Mouse (Mus musculus) embryonic fibroblast, embryonic 13.5 days (primary cell): ENCODE measurements around the gene C1qtnf3.

Experiments used
- CTCF ChIP-seq: IDR thresholded peaks from 2 replicates; pipeline ENCODE4 v1.5.1; 2011; ENCODE audit warnings: mild to moderate bottlenecking, control low read depth, low read length, moderate library complexity, borderline replicate concordance; ENCODE audit not compliant: insufficient read depth
- POLR2A ChIP-seq: IDR thresholded peaks from 2 replicates; pipeline ENCODE4 v1.6.1; 2011; ENCODE audit warnings: low read depth, mild to moderate bottlenecking, control low read depth, low read length, moderate library complexity

DNA sequence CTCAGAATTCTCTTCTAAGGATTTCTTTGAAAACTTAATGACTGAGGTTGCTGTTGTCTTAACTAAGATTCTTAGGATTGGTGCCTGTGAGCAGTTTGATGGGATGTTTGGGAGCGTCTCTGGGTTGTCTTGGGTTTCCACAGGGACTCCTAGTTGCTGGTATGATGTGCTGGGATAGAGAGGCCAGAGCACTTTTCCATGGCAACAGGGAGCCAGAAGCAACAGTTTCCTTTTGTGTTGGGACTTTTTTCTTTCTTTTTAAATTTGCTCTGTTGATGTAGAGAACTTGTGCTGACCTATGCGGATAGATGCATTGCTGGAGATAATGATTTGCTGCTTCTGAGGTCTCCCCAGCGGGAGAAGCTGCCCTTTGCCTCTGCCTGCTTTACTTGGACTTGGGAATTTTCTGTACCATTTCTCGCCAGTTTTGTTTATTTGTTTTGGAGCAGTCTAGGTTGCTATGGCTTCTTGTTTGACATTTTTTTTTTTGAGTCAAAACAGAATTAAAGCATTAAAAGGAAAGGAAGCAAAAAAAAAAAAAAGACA, 701 bp downstream of the C1qtnf3 start:
- TF ChIP-seq CTCF (no peak), POLR2A (no peak)
